Mouse (Mus musculus) v-Abl transformed pro-B cells (cell line): ENCODE measurements around the gene Tepsin.

Experiments used
- in situ Hi-C, 2 experiments: fragments of 400-800 bp; cut with MboI; formaldehyde crosslinking; loops; one replicate each; pipeline ENCODE4 v1.15.1; 2025; ENCODE audit not compliant: unreplicated experiment in 2 of 2

Gene Tepsin

DNA sequence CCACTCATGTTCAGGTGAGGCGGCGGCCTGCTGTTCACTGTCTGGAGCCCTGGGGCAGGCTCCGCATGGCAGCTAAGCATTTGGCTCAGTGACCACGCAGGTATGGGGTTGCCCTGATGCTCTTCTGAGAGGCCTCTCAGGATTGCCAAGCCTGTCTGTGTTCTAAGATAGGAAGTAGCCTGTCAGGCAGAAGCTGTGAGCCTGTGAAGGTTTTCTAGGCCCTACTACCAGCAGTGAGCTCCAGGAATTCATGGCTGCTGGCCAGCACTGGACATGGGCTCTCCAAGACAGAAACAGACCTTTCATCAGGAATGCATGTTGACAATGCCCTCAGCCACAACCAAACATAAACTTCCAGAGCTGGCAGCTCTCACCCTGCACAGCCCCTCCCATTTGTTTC lies 13.6 kb upstream of the Tepsin start:
- in situ Hi-C loops: loop anchor here (5.0 kb wide), 3 partner anchors 95 to 195 kb away; no protein-coding TSS in a partner anchor

DNA sequence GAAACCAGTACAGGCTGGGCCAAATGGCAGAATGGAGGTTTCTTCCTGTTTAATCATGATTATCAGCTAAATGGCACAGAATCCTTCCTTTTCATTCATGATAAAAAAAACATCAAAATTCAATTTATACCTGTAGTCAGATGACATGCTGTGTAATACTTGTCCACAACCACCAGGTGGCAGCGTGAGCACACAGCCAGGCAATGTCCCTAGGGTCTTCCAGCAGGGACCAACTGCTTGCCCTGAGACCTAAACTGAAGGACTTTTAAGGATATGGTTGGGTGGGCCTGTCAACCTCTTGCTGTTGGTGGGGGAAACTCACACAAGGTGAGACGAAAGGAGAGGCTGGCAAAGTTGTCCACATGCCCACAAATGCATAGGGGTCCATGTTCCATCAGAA lies 12.5 kb upstream of the Tepsin start:
- in situ Hi-C loops: loop anchor here (5.0 kb wide), 3 partner anchors 96 to 196 kb away; no protein-coding TSS in a partner anchor

DNA sequence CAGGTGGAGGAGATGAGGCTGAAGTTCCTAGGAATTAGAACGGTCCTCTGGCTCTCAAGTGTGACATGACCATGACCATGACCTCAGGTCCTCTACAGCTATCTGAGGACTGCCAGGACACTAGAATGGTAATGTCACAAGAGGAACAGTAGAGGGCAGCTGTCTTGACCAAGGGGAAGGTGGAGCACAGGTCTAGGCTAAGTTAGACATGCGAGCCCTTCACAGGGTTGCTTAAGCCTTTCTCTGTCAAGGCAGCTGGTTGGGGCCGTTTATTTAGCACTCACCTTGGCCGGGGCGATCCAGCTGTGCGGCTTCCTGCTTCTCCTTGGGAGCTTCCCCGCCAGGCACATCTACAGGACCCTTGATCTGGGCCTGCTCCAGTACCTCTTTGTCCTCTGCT lies 12.0 kb upstream of the Tepsin start:
- in situ Hi-C loops: loop anchor here (5.0 kb wide), 3 partner anchors 97 to 197 kb away; no protein-coding TSS in a partner anchor

DNA sequence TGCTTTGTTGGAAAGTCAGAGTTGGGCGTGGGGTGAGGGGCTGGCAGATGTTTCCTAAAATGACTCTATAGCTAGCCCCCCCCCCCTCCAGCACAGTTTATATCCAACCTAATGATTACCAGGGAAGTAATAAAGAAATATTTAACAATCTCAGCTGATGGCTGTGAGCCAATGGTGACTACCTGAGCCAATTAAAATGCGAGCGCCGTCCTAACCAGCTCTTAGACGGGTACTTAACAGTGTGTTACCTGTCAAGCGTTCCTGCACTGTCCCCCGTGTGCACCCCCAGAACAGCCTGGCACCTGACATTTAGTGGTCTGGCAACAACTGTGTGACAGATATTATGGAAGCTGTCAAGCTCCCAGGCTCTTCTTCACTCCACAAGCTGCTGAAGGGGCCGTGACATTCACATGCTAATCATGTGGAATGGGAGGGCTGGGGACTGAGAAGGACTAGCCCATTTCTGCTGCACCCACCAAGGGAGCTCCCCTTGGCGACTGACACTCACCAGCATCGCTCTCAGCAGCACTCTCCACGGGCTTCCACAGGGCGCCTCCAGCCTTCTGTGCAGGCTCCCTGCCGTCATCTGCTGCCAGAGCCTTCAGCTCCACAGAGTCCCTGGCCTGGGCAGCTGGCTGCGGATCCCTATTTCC lies 11.2 kb upstream of the Tepsin start:
- in situ Hi-C loops: loop anchor here (5.0 to 10.0 kb wide), 4 partner anchors 98 to 198 kb away; partner anchors contain the start of gene Chmp6 (in 1 of the 2)

DNA sequence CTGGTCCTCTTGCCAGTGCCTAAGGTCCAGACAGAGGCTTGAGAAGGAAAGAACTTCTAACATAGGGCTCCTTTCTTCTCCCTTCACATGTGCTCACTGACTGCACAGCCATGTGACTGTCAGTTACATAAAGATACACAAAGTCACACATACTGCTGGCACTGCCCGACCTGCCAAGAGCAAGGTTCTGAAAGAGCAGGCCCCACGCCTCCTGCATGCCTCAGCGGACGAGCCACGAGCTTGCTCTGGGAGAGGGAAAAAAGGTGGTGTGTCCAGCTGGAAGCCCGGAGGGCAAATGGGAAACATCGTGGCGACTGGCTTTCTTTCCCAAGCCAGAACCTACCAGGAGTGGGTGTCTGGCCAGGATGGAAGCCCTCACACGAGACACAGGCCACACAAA lies 9.3 kb upstream of the Tepsin start:
- in situ Hi-C loops: loop anchor here in 1 of 2 experiments (10.0 kb wide), 1 partner anchor 193 kb away; the partner anchor contains the start of gene Chmp6

DNA sequence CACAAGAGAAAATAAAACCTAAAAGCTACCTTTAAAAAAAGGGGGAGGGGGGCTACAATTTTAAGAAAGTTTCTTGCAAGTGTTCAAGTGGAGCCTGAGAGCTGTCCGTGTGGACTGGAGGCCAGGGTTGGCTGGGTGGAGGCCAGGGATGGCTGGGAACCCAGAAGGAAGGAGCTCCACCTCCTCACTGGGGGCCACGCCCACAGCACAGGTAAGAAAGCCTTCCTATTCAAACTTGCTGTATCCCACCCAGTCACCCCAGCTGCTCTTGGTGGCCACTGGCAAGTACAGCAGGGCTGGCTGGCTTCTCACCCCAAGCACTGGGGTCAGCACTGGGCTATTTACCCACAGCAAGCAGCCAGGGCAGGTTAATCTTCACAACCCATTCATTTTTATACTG lies 8.5 kb upstream of the Tepsin start:
- in situ Hi-C loops: loop anchor here in 1 of 2 experiments (10.0 kb wide), 1 partner anchor 192 kb away; the partner anchor contains the start of gene Chmp6

DNA sequence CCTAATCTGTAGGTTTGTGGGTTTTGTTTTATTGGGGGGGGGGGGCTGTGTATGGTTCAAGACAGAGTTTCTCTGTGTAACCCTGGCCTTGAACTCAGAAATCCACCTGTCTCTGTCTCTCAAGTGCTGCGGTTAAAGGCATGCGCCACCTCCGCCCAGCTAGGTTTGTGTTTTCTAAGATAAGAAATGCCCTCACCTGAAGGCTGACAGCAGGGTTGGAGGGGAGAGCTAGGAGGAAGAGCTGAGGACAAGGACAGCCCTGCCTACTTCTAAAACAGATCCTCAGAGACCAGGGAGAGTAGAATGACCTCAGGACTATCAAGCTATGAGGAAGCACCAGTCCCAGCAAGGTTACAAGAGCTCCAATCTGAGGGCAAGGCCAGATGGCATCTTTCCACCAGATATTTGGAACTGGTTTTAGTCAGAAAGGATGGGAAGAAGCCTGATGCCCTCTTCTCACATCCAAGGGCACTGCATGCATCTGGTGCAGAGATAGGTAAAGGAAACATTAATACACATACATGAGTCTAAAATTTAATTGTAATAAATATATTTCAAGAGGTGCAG lies 5.0 kb upstream of the Tepsin start:
- in situ Hi-C loops: loop anchor here (5.0 to 10.0 kb wide), 4 partner anchors 76 to 196 kb away; partner anchors contain the start of gene Chmp6 (in 1 of the 2)

DNA sequence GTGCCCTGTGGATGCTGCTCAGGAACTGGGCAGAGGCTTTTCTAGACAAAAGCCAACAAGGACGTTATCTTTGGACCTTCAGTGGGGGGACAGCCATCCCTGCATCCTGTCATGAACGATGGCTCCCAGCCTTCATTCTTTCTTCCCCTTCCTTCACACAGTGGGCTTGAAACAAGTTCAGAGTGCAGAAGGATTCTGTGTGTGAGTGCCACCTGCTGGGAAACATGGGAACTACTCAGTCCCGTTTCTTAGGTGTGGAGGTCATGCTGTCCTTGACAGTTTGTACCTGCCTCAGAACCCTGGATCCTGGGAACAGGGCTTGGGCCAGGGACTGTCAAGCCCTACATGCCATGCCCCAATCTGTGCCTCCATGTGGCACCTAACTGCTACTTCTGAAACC lies 2.5 kb upstream of the Tepsin start:
- in situ Hi-C loops: loop anchor here (5.0 to 10.0 kb wide), 4 partner anchors 74 to 194 kb away; partner anchors contain the start of gene Chmp6 (in 1 of the 2)

DNA sequence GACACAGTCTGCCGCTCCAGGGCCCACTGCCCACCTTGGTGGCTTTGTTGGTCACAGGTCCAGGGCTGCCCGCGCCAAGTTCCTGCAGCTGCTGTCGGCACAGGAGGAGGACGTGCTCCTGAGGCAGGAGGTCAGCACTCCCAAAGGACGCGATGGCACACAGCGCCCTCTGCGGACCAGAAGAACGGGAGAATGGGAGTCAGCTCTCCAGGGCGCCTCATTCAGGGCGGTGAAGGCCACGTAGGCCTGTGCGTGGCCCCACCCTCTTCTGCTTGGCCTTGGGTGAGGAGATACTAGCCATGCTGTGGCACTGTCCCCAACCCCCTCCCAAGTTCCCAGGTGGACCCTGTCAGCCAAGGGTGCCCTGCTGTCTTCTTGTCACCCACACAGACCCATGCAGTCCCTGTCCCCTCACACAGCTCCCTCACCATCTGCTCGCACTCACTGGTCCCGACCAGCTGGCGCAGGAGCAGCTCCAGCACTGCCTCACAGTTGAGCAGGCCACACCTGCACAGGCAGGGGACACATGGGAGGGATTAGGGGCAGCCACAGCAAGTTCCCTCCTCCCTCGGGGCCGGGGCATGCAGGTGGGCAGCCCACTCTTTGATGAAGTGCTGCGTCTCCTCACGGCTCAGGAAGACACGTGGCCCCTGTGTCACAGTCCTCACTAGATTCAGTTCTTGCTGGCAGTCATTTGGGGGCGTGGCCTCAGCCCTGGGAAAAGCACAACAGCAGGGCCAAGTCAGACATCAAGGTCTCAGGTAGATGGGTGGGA lies 5.5 kb downstream of the Tepsin start:
- in situ Hi-C loops: no loop called here

DNA sequence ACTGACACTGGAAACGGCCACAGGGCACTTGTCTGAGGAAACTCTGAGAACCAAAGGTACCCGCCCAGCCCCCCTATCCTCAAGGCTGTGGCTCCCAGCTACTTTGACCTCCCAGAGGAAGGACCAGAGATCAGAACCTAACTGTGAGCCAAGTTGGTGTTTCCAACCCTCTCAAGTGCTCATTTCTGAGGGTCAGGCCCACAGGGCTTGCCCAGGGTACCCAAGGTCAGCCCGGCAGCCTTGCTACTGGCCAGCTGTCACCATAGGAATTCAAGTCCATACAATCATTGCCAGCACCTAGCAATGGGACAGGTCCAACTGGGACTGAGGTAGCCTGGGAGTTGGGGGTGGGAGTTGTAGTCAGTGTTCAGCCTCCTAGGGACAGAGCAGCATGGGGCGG lies 7.9 kb downstream of the Tepsin start:
- in situ Hi-C loops: no loop called here

DNA sequence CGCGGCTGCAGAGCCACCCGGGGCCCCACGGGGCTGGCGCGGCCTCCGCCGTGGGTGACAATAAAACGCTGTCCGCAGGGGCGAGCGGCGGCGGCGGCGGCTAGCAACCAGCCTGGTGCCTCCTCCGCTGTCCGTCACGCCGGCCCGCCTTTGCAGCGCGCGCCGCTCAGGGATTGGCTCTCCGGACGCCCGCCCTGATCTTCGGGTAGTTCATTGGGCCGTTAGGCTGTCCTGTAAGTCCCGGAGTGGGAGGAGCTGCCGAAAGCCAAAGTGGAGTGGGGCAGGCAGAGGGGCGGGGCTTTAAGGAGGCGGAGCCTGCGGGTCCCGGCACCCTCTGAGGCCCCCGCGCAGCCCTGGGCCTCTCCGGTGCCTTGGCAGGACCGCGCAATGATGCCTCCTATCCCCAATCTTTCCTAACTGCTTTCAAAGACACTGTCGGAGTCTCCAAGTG lies 11.8 kb downstream of the Tepsin start, which contains the start of gene Cep131:
Gene Cep131 (minus strand): TSS at position 126 of the 451 bp plus-strand sequence.
- in situ Hi-C loops: no loop called here

DNA sequence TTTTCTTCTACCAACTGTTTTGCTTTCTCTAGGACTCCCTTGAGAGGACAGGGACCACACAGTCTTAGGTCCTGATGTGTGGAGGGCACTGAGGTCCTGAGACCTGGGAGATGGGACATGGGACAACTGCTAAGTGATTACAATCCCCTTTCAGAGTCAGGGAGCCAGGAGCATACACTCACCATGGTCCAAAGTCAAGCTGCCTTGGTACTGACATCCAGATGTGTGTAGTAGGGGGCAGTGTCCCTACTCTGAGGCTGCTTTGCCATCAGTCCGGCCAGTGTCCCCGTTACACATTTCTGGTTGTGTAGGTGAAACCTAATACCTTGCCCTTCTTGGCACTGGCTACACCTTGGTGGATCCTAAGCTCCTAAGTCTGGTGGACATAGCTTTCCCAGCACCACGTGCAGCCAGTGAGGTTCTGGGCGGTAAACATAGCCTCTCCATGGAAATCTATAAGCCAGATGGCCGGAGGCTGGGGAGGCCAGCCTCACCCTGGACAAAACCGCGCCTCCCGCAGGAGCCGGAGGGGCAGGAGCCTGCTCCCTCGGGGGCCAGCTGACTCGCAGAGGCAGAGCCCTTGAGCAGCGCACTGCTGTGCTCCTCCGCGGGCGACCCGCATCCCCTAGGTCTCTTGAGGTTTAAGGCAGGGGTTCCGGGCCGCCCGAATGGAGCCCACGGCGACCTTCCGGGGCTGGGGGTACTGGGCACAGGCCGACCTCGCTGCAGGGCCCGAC lies 12.5 kb downstream of the Tepsin start:
- in situ Hi-C loops: no loop called here

DNA sequence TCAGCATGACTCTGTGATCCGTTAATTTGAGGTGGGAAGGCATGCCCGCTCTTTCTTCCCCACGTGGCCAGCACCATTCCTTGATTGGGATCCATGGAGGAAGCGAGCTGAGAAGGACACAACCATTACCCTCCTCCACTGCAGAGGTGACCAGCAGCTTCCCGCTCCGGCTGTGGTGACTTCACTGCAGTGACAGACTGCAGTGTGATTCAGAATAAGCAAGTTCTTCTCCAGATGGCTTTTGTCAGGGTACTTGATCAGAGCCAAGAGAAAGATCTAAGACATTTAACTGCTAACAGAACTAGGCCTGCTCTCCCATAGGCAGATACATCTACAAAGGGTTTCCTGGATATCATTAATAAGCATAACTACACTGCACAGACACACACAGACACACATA lies 18.2 kb downstream of the Tepsin start:
- in situ Hi-C loops: no loop called here

DNA sequence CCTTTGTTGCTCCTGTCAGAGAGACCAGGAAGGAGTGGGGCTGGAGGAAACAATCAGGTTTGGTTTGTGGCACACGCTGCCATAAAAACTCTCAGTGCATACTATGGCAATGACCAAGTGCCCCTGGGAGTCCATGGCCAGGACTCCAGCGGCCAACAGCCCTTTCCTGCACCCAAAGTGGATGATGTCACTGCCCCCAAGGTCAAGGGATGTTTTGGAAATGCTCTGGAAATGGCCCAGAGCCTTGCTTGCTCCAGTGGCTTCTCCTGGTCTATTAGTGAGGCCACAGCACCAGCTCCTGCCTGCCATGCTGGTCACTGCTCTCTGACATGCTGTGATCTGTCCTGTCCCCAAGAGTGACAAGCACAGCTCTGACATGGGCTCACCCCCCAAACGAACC lies 22.3 kb downstream of the Tepsin start:
- in situ Hi-C loops: no loop called here

DNA sequence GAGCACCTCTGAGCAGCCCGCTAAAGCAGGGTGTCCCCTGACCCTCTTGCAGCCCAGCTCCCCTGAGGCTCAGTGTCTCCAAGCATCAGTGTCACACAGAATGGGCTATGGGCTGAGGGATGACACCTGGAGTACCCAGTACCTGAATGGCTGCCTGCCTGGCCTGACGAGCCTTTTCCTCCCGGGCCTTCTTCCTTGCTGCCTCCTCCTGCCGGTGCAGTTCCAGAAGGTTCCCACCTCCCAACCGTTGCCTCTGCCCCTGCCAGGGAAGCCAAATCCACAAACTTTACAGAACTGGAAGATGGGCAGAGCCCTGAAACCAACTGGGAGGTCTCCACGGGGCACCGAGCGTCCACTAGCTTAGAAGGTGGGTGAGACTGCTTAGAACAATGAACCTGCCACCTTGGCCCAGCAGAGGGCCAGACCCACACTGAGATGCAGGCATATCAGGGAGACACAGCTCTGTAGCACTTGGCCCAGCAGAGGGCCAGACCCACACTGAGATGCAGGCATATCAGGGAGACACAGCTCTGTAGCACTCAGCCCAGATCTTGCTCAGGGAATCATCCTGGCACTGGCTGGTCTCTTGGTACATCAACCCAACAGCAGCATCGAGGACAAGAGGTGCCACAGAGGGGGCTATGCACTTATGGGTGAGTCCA lies 25.4 kb downstream of the Tepsin start:
- in situ Hi-C loops: loop anchor here in 1 of 2 experiments (5.0 kb wide), 1 partner anchor 46 kb away; no protein-coding TSS in a partner anchor

DNA sequence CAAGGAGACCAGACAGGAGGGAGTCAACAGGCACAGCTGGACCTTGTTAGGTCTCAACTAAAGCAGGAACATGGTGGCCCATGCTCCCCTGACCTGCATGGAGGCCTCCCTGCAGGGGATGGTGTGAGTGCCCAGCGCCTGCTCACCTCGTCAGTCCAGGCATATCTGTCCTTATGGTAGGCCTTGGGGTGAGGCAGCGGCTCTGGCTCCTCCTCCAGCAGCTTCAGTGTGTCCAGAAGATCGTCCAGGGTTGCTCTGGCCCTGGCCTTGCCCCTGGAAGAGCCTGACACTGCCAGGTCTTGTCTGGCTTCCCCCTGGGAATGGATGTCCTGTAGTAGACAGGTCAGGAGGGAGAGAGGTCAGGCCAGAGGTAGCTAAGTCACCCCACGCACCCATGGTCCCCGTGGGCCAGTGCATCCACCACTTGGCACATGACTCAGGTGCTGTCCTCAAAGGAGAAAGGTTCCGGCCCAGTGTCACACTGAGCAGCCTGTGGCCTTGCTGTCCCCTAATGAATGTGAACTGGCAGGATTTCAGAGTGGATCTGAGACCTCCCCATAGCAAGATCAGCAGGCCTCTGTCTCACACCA lies 26.7 kb downstream of the Tepsin start:
- in situ Hi-C loops: loop anchor here in 1 of 2 experiments (5.0 kb wide), 1 partner anchor 45 kb away; no protein-coding TSS in a partner anchor

DNA sequence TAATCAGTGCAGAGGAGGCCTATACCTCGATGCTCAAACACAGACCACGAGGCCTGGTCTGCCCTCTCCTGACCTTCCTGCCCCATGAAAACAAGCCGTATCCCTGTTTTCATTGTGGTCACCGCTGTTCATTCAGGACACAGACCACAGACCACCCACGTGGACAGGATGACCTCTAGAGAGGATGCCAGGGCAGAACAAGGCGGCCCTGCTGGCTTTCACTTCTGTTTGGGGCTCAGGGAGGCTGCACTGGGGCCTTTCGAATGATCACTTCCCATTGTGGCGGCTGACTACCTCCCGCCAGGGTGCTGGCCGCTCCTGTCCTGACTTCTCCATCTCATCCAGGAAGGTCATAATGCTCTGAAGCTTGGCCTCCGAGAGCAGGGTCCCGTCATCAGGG lies 27.5 kb downstream of the Tepsin start:
- in situ Hi-C loops: loop anchor here in 1 of 2 experiments (5.0 kb wide), 1 partner anchor 44 kb away; no protein-coding TSS in a partner anchor

DNA sequence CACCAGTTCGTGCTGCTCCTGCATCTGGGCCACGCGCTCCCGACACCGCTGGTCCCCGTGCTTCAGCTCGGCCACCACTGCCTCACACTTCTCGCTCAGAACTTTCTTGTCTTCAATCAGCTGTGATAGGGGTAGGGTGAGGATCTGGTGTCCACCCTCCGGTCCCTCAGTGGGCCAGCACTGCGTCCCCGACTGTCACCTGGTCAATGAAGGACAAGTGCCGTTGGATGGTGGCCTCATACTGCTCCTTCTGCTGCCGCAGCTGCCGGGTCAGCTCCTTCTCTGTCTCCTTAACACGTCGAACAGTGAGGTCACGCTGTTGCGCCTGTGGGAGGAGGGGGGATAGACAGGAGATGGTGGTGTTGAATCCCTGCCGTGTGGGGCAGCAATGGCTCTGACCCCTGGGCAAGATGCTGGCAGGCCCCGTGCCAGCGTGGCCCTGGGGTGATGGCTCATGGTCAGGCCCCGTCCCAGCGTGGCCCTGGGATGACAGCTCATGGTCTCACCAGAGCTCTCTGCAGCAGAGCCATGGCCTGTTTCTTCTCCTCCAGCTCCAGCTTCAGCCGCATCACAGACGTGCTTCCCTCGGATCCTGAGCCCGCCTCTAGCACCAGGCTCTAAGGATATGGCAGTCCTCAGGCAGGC lies 28.1 kb downstream of the Tepsin start:
- in situ Hi-C loops: loop anchor here in 1 of 2 experiments (5.0 kb wide), 1 partner anchor 43 kb away; no protein-coding TSS in a partner anchor

DNA sequence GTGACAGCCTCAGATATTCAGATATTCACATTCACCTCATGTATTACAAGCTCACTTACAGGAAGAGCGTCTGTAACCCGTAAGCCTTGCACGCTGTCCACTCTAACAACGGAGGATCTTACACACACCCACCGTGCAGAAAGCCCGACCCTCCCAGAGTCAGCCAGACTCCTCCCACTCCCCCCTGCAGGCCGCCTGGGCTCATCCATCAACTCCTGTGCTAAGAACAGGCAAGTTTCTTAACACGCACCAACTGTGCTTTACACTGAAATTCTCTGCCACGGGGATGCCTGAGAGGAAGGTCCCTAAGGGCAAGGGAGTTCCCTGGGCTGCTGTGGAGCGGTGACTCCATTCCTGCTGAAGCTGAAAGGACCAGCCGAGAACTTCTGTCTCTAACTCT lies 29.3 kb downstream of the Tepsin start:
- in situ Hi-C loops: no loop called here
